Mouse (Mus musculus) kidney, adult 2 months (tissue): ENCODE data around the gene Nrk. TPM values are rescaled to one million over a fixed set of nuclear protein-coding genes. Genes with fewer than 3 reads are reported as not detected.

Experiments
- DNase-seq: peaks from one replicate; pipeline ENCODE4 v3.0.0; 2021
- H3K27ac ChIP-seq: fragments of 200-500 bp; 2 replicates; pipeline ENCODE4 v1.5.1; 2012; ENCODE audit warnings: low read depth, low read length, control low read depth, inconsistent platforms; ENCODE audit not compliant: insufficient read depth
- H3K27me3 ChIP-seq: fragments of 200-500 bp; replicated peaks from 2 replicates; pipeline ENCODE4 v1.6.1; 2012; ENCODE audit warnings: mild to moderate bottlenecking, moderate library complexity, low read length, inconsistent platforms; ENCODE audit not compliant: control insufficient read depth, insufficient read depth
- H3K36me3 ChIP-seq: fragments of 200-500 bp; 2 replicates; pipeline ENCODE4 v1.6.1; 2012; ENCODE audit warnings: mild to moderate bottlenecking, moderate library complexity, low read length, inconsistent platforms; ENCODE audit not compliant: control insufficient read depth, insufficient read depth
- H3K4me1 ChIP-seq: fragments of 200-500 bp; 2 replicates; pipeline ENCODE4 v1.6.1; 2011; ENCODE audit warnings: low read length; ENCODE audit not compliant: control insufficient read depth, insufficient read depth
- H3K4me3 ChIP-seq: fragments of 200-500 bp; 2 replicates; pipeline ENCODE4 v1.5.1; 2011; ENCODE audit warnings: mild to moderate bottlenecking, low read depth, low read length, control low read depth; ENCODE audit not compliant: insufficient read depth
- CTCF ChIP-seq: fragments of 200-500 bp; conservative IDR thresholded peaks from 2 replicates; pipeline ENCODE4 v1.5.1; 2011; ENCODE audit warnings: low read depth, mild to moderate bottlenecking, control low read depth, low read length, moderate library complexity, mixed read lengths; ENCODE audit not compliant: insufficient read depth, insufficient read length
- POLR2A ChIP-seq: fragments of 200-500 bp; IDR thresholded peaks from one replicate; pipeline ENCODE4 v1.6.1; 2011; ENCODE audit warnings: low read depth, low read length, control low read depth
- WGBS: fragments of 180-500 bp; shearing (Covaris S2); methylation state at CpG from one replicate; pipeline ENCODE4 v1.1.7; 2018; 5-methylcytosine and 5-hydroxymethylcytosine counted together
- polyA plus RNA-seq: library from polyadenylated mRNA; depleted of rRNA; stranded (reverse); fragments of >200 nt; gene quantifications from 2 replicates; pipeline ENCODE4 v1.2.3, GENCODE M21; 2012; rRNA removed

The Nrk gene
- polyA plus RNA-seq, 1 experiment = 0.02 TPM

GRCm38 (mm10) chrX:139041148-139041547 lies 126.9 kb downstream of the Nrk start:
- Histone ChIP-seq H3K27ac (no peak overlapping the region), H3K4me3 (no peak overlapping the region), H3K36me3 (no peaks in the 10 kb centered on the region), H3K27me3 (no peaks in the 10 kb centered on the region), H3K4me1 (no peaks in the 10 kb centered on the region)
- WGBS = 48% methylated on average over 1 of the region's 1 CpGs
- no peak for DNase-seq
- TF ChIP-seq POLR2A = no peak
- TF ChIP-seq CTCF = no peak

GRCm38 (mm10) chrX:139051976-139052375 lies 137.7 kb downstream of the Nrk start:
- no peaks in the 10 kb centered on the region for H3K4me1 ChIP-seq
- no peak for DNase-seq
- H3K36me3 ChIP-seq = no peaks in the 10 kb centered on the region
- H3K27me3 ChIP-seq = no peaks in the 10 kb centered on the region
- H3K27ac ChIP-seq = no peak overlapping the region
- TF ChIP-seq POLR2A (no peak), CTCF (no peak)
- no peak overlapping the region for H3K4me3 ChIP-seq
- WGBS = 46% methylated on average over 1 of the region's 1 CpGs

- WGBS = 33% methylated on average over 1 of the region's 1 CpGs
- no peaks in the 10 kb centered on the region for H3K4me1 ChIP-seq
- no peaks in the 10 kb centered on the region for H3K36me3 ChIP-seq
- H3K27me3 ChIP-seq = no peaks in the 10 kb centered on the region
- H3K27ac ChIP-seq = no peak overlapping the region
- no peak for DNase-seq
- TF ChIP-seq CTCF (no peak), POLR2A (no peak)
- H3K4me3 ChIP-seq = no peak overlapping the region
Measured at GRCm38 (mm10) chrX:139053149-139053548, 138.9 kb downstream of the Nrk start.

Other genes with a start within 250 kb of the Nrk start
- 0.05 and 0.29 TPM in 2 replicates for gene Serpina7, start 170.8 kb downstream of the Nrk start, polyA plus RNA-seq
- not detected in 2 replicates for gene 4930513O06Rik, start 171.8 kb downstream of the Nrk start, polyA plus RNA-seq